Mouse (Mus musculus) urinary bladder, postnatal 36 days (tissue): ENCODE data around the gene Wdr44.
"Not testable (repeated sequence)": the region's sequence is repeated elsewhere in the genome, so short reads cannot be mapped to it uniquely, and the experiment has no call there.

Experiments
- DNase-seq, 2 experiments: peaks; one replicate each; pipeline ENCODE4 v3.0.0; 2022; ENCODE audit warnings: low spot score in 2 of 2, mixed read lengths in 1 of 2

Wdr44 gene

GRCm38 (mm10) chrX:23692722-23693442 is at the start of gene Wdr44:
TSS of gene Wdr44 (plus strand) at chrX:23693051.
- peak; percentile 92 to 95 for DNase-seq

DNA sequence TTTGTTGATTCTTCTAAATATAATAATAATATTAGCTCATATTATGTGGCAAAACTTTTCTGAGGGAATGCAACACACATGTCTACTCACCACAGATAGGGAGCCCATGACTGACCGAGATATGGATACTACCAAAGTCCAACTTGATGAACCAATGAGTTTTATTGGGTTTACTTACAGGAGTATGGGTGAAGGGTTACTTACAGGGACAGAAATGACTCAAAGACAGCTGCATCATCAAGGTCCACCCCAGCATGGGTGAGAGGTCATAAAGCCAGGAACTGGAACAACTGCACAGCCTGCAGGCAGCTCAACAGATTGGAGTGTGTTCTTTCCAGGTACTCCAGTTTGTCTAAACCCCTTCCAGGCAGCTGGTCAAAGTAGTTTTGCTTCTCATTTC is 44.5 kb upstream of the Wdr44 start:
- no peak for DNase-seq

GRCm38 (mm10) chrX:23662216-23662615 is 30.6 kb upstream of the Wdr44 start:
- no peak for DNase-seq

- no peak for DNase-seq
Measured at GRCm38 (mm10) chrX:23673193-23673592, 19.7 kb upstream of the Wdr44 start.

GRCm38 (mm10) chrX:23675450-23675849 is 17.4 kb upstream of the Wdr44 start:
- no peak for DNase-seq

DNA sequence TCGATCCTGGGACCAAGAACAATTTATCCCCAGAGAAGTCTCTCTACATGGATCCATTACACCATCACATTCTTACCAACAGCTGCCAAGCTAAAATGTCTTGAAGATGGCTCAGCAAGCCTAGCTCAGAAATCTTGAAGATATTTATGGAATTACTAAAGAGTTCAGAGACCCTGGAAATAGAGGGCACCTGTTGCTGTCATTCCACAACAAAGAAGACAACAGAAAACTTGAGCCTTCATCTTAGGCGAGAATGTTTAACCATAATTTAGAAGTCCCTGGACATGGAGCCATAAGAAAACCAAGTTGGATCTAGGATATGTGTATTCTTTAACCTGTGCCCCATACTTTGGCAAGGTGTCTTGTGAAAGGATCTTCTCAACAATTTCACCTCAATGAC is 16.3 kb upstream of the Wdr44 start:
- no peak for DNase-seq

GRCm38 (mm10) chrX:23677511-23677910 is 15.3 kb upstream of the Wdr44 start:
- no peak for DNase-seq

DNA sequence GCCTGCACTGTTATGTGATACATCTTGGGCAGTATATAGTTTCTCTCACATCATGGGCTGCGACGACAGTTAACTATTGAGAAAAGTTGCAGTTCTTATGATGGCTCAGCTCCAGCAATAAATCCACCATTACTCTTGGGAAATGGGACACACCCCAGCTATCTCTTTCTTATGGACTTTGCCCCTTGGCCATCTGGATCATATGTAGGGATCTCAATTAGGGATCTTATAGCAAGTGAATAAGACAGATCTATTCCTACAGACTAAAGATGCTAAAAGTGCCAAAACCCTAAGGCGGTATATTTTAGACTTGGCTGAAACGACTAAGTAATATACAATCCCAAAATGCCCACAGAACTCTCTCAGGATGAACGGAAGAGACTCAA is 522 bp upstream of the Wdr44 start:
- no peak for DNase-seq

GRCm38 (mm10) chrX:23693443-23694400 is 871 bp downstream of the Wdr44 start:
- DNase-seq, result peak in 1 of 2 experiments; percentile 3

GRCm38 (mm10) chrX:23694588-23694987 is 1.7 kb downstream of the Wdr44 start:
- no peak for DNase-seq

- no peak for DNase-seq
Measured at GRCm38 (mm10) chrX:23695109-23695508, 2.3 kb downstream of the Wdr44 start.

- DNase-seq, result no peak
Measured at GRCm38 (mm10) chrX:23697346-23697745, 4.5 kb downstream of the Wdr44 start.

DNA sequence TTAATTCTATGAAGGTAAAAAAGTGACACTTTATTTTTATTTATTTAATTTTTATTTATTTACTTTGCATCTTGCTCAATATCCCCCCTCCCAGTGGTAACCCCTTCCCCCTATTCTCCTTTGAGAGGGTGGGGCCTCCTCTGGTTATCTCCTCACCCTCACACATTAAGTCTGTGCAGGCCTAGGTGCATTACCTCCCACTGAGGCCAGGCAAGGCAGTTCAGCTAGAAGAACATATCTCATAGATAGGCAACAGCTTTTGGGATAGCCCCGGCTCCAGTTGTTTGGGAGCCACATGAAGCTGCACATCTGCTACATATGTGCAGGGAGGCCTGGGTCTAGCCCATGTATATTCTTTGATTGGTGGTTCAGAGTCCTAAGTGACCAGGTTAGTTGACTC is 6.2 kb downstream of the Wdr44 start:
- no peak for DNase-seq

DNA sequence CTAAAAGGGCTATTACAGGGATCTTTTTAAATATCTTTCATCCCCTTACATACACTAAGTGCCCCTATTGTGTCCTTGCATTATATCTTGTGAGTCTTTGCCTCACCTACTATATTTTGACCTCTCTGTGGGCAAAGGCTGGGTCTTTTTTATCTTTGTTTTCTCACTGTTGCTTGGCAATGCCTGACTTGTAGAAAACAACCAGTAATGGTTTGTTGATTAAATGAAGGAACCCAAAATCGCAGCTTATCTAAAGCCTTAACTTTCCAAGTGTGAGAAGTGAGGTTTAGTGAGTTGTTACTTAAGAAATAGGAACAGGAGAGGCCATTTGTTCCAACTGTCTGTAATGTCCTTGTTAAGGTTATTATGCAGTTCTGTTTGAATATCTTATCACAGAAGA is 24.4 kb downstream of the Wdr44 start:
- DNase-seq, result no peak

DNA sequence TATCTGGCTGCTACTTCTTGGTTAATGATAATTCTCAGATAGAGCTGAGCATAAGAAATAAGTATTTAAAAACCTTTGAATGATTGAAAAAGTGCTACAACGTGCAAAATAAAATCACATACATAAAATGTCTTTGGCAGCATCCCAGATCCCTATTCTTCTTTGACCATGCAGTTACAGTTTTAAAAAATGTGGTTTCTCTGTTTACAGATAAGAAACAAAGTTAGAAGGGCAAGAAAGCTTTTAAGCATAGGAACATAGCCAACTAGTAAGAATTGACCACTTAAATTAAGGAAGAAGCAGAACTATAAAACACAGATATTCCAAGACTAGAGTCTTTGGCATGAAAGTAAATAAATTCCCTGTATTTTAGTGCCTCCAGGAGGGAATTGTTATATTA is 34.6 kb downstream of the Wdr44 start:
- no peak for DNase-seq

DNA sequence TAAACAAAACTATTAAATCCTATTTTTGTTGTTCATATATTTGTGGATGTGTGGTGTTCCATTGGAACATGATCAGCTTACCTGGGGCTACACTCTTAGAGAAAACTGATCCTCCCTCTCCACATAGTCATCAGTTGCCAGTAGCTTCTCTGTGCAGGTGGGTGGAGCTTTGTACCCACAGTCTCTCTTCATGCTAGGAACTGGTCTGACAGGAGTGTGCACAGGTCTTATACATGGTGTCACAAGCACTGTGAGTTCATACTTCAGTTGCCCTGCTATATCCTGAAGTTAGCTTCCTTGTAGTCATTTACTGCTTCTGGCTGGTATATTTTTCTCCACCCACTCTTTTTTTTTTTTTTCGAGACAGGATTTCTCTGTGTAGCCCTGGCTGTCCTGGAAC is 61.8 kb downstream of the Wdr44 start:
- DNase-seq, result no peak

GRCm38 (mm10) chrX:23767849-23768248 is 75.0 kb downstream of the Wdr44 start:
- DNase-seq, result no peak

- no peak for DNase-seq
Measured at GRCm38 (mm10) chrX:23807125-23807524, 114.3 kb downstream of the Wdr44 start.

DNA sequence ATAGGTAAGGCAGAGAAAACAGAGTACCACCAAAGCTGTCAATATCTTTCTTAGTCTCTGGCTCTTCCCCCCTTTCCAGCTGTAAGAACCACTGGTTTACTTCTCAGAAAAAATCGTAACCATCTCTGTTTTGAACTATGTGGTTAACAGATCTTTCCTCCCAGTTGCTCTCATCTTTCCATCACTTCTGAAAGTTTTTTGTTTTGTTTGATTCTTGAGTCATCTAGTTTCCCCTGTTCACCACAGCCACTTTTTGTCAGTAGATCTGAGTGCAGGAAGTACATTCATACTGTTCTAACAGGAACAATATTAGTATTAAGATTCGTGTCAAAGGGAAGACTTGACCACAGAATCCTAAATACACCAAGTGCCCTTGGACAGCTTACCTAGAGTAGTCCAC is 117.5 kb downstream of the Wdr44 start:
- no peak for DNase-seq

- not testable (repeated sequence) for DNase-seq
Measured at GRCm38 (mm10) chrX:23813287-23813686, 120.4 kb downstream of the Wdr44 start.

- DNase-seq, result not testable (repeated sequence)
Measured at GRCm38 (mm10) chrX:23822885-23823284, 130.0 kb downstream of the Wdr44 start.

- DNase-seq, result peak; percentile 8 to 17
Measured at GRCm38 (mm10) chrX:23823398-23824023, 130.7 kb downstream of the Wdr44 start.
